Mouse (Mus musculus): Measurements from ENCODE around the gene Cyb5d2. TPM values are rescaled to one million over a fixed set of nuclear protein-coding genes. Genes with fewer than 3 reads are reported as not detected.

Gene Cyb5d2
- total RNA-seq, 2 experiments from 2014 or later: 16.0 to 18.7 TPM

Other genes starting within 250 kb of the Cyb5d2 start
- not detected for gene Spns3, start 245.6 kb downstream of the Cyb5d2 start, total RNA-seq (2021)
- gene Ube2g1, start 188.9 kb downstream of the Cyb5d2 start, total RNA-seq (2021): 10 to 100 TPM; 63.6 to 66.5 TPM
- 10 to 100 TPM; 16.6 to 18.5 TPM for gene Ankfy1, start 106.1 kb downstream of the Cyb5d2 start, total RNA-seq (2021)
- gene Zzef1, start 84 bp upstream of the Cyb5d2 start, total RNA-seq (2021): 10 to 100 TPM; 19.4 to 20.7 TPM
- 10 to 100 TPM; 11.5 to 12.2 TPM for gene Atp2a3, start 165.0 kb upstream of the Cyb5d2 start, total RNA-seq (2021)
- gene P2rx1, start 203.0 kb upstream of the Cyb5d2 start, total RNA-seq (2021): under 1 TPM; 0.29 to 0.50 TPM
- 1 to 10 TPM in 1 of 2 experiments, under 1 TPM in 1; 0.95 to 1.2 TPM for gene Camkk1, start 222.9 kb upstream of the Cyb5d2 start, total RNA-seq (2021)

Data from heart, postnatal 25 days (tissue).